Mouse (Mus musculus) heart, postnatal 0 days (tissue): Measurements from ENCODE around the gene Fam221a. TPM values are rescaled to one million over a fixed set of nuclear protein-coding genes. Genes with fewer than 3 reads are reported as not detected.
"Not testable (repeated sequence)": the region's sequence is repeated elsewhere in the genome, so short reads cannot be mapped to it uniquely, and the experiment has no call there.

Source experiments
- ATAC-seq: fragments of 200-750 bp; cut with Nextera tagmentation; 2 replicates; pipeline ENCODE4 v1.8.0; 2017; ENCODE audit warnings: low read depth, moderate number of reproducible peaks, moderate library complexity; ENCODE audit not compliant: insufficient read depth
- DNase-seq: peaks from one replicate; pipeline ENCODE4 v3.0.0-alpha.2; 2016; ENCODE audit warnings: low spot score
- H3K27ac ChIP-seq: fragments of 300-500 bp; sonication (generic); 2 replicates; pipeline ENCODE4 v1.5.1; 2014; ENCODE audit warnings: low read depth, mild to moderate bottlenecking
- H3K27me3 ChIP-seq: fragments of 300-500 bp; sonication (generic); 2 replicates; pipeline ENCODE4 v1.6.1; 2014; ENCODE audit warnings: low read length, mixed read lengths; ENCODE audit not compliant: control insufficient read depth, insufficient read depth
- H3K36me3 ChIP-seq: fragments of 300-500 bp; sonication (generic); replicated peaks from 2 replicates; pipeline ENCODE4 v1.6.1; 2014; ENCODE audit warnings: low read length, mixed read lengths; ENCODE audit not compliant: control insufficient read depth, insufficient read depth
- H3K4me1 ChIP-seq: fragments of 300-500 bp; sonication (generic); 2 replicates; pipeline ENCODE4 v1.6.1; 2014; ENCODE audit warnings: antibody characterized with exemption; ENCODE audit not compliant: control insufficient read depth, insufficient read depth
- H3K4me2 ChIP-seq: fragments of 300-500 bp; sonication (generic); 2 replicates; pipeline ENCODE4 v1.6.1; 2014; ENCODE audit warnings: low read depth, mild to moderate bottlenecking, low read length, moderate library complexity
- H3K4me3 ChIP-seq: fragments of 300-500 bp; sonication (generic); 2 replicates; pipeline ENCODE4 v1.5.1; 2014; ENCODE audit warnings: low read depth, low read length
- H3K9ac ChIP-seq: fragments of 300-500 bp; sonication (generic); replicated peaks from 2 replicates; pipeline ENCODE4 v1.6.1; 2014; ENCODE audit warnings: low read depth, low read length, mixed read lengths
- H3K9me3 ChIP-seq: fragments of 300-500 bp; sonication (generic); replicated peaks from 2 replicates; pipeline ENCODE4 v1.6.1; 2016; ENCODE audit warnings: low read length; ENCODE audit not compliant: control insufficient read depth
- CTCF ChIP-seq: IDR thresholded peaks from 2 replicates; pipeline ENCODE4 v1.5.1; 2016; ENCODE audit warnings: antibody characterized with exemption, control low read depth, low read depth
- EP300 ChIP-seq: IDR thresholded peaks from 2 replicates; pipeline ENCODE4 v1.6.1; 2016; ENCODE audit warnings: antibody characterized with exemption, low read depth
- WGBS: fragments of 180-500 bp; shearing (Covaris S2); extraction: QIAGEN DNeasy Blood & Tissue Kit; methylation state at CpG from one replicate; pipeline ENCODE4 v1.1.7; 2014; 5-methylcytosine and 5-hydroxymethylcytosine counted together
- polyA plus RNA-seq: library from polyadenylated mRNA; unstranded; fragments of >200 nt; fragmentation: Nextera tagmentation; extraction: Ambion mirVana; gene quantifications from 2 replicates; pipeline ENCODE4 v1.2.1, GENCODE M21; 2015
- total RNA-seq: library from RNA; depleted of rRNA; stranded (reverse); fragments of >200 nt; gene quantifications from 2 replicates; pipeline ENCODE4 v1.2.3, GENCODE M21; 2014; ENCODE audit warnings: low replicate concordance

The Fam221a gene
- total and polyA plus RNA-seq, 2 experiments from 2014 or later: 0.11 to 1.9 TPM

DNA sequence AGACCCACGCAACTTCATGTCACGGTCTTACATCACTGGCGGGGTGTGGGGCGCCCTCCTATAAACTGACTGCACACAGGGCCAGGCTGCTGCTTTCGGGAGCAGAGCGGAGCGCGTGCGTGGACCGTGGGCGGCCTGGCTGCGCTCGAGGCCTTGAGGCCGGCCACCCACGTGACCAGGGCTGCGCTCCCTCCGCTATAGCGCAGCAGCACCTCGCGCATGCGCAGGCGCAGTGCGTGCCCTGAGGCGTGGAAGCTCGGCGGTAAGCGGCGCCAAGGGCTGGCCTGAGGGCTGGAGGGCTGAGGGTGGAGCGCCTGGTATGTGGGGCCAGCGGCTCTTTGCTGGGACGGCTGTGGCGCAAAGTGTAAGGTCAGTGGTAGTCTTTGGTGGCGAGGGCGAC lies 27.8 kb downstream of the Fam221a start, which contains the start of gene Stk31:
Gene Stk31 (plus strand): TSS at position 289 of the 400 bp plus-strand sequence.
- no peak for ATAC-seq
- Histone ChIP-seq H3K4me2 (no peak within 1 kb of the TSS), H3K27ac (no peak within 1 kb of the TSS), H3K4me1 (no peaks in the 10 kb centered on the region), H3K27me3 (no peaks in the 10 kb centered on the region), H3K36me3 (no peaks in the 10 kb centered on the region), H3K9ac (no peak within 1 kb of the TSS), H3K4me3 (no peak within 1 kb of the TSS), H3K9me3 (no peaks in the 10 kb centered on the region)
- WGBS: 77% methylated on average over 34 of the region's 34 CpGs
- no peak for DNase-seq
- TF ChIP-seq EP300 (no peak), CTCF (no peak)

DNA sequence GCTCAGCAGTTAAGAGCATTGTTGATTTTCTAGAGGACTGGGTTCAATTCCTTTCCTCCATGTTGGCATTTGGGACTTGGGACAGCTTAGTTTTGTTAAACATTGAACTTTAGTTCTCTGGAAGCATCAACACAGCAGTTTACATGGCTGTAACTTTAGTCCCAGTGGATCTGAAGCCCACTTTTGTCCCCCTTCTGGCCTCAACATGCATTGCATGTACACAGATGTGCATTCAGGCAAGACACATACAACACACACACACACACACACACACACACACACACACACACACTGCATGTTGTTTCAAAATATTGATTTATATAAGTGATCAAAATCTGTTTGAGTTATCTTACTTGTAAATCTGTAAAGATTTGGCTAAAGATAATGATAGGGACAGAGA lies 29.9 kb downstream of the Fam221a start:
- Histone ChIP-seq H3K4me1 (no peaks in the 10 kb centered on the region), H3K36me3 (no peaks in the 10 kb centered on the region), H3K9me3 (no peaks in the 10 kb centered on the region), H3K27me3 (no peaks in the 10 kb centered on the region), H3K4me3 (no peak overlapping the region), H3K4me2 (no peak overlapping the region), H3K9ac (no peak overlapping the region), H3K27ac (no peak overlapping the region)
- peak; percentile 19 for DNase-seq
- TF ChIP-seq EP300: no peak
- peak; percentile 62 for TF ChIP-seq CTCF
- no peak for ATAC-seq

DNA sequence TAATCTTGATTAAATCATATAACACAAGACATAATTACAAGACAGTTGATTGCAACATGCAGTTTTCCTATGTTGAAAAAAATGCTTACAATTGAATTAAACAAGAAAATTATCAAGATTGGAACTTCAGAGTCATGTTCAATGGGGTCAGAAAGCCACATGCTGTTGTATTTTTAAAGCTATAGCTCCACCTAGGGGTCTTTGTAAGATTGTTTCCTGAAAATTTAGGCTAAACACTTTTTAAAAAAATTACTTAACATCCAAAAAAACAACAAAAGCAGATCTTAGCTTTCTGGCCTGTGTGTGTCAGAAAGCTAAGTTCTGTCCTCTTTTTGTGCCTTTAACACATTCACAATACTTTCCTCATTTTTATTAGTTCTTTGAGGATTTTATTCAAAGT lies 30.8 kb downstream of the Fam221a start:
- peak; percentile 42 for TF ChIP-seq CTCF
- TF ChIP-seq EP300: no peak

DNA sequence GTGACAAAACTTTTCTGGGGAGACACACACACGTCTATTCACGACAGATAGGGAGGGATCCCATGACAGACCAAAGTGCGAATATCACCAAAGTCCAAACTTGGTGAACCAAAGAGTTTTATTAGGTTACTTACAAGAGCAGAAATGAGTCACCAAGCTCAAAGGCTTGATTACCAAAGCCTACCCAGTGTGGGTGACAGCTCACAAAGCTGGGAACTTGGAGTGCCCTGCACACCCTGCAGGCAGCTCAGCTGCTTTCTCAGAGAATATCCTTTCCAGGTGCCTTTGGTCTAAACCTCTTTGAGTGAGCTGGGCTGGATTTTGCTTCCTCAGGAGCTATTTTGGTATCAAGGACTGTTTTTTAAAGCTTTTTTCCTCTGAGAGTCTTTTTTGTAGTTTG lies 43.3 kb downstream of the Fam221a start:
- Histone ChIP-seq H3K27ac (no peak overlapping the region), H3K27me3 (no peaks in the 10 kb centered on the region), H3K9ac (no peak overlapping the region), H3K4me2 (no peak overlapping the region), H3K4me3 (no peak overlapping the region), H3K9me3 (no peaks in the 10 kb centered on the region), H3K4me1 (no peaks in the 10 kb centered on the region), H3K36me3 (no peaks in the 10 kb centered on the region)
- DNase-seq (no peak), ATAC-seq (no peak)
- WGBS: 86% methylated on average over 3 of the region's 3 CpGs
- TF ChIP-seq CTCF (no peak), EP300 (no peak)

More for the DNA sequence above, 30.8 kb downstream of the Fam221a start:
- Histone ChIP-seq H3K9me3 (no peaks in the 10 kb centered on the region), H3K4me2 (no peak overlapping the region), H3K27ac (no peak overlapping the region), H3K27me3 (no peaks in the 10 kb centered on the region), H3K9ac (no peak overlapping the region), H3K4me3 (no peak overlapping the region), H3K36me3 (no peaks in the 10 kb centered on the region), H3K4me1 (no peaks in the 10 kb centered on the region)
- DNase-seq (peak; percentile 79), ATAC-seq (no peak)

DNA sequence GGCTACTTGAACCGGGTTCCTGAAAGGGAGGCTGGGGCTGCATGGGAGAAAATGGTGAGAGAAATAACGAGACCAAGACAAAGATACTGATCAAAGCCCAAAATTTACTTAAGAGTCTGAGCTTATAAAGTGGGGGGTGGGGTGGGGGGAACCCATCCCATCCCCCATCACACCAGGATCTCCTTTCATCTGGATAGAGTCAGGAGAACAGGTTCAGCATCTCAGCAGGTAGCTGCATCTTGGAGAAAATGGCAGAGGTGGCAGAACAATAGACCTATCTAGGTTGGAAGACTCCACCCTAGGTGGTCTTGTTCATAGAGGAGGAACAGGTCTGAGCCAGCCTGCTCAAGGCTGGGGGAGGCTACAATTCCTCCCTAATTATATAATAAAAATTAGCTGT lies 45.4 kb downstream of the Fam221a start:
- ATAC-seq, H3K4me1 ChIP-seq, H3K4me3 ChIP-seq, H3K9ac ChIP-seq, H3K9me3 ChIP-seq, H3K36me3 ChIP-seq, H3K4me2 ChIP-seq, H3K27me3 ChIP-seq, DNase-seq, H3K27ac ChIP-seq: not testable (repeated sequence)
- 59% methylated on average over 2 of the region's 2 CpGs for WGBS

DNA sequence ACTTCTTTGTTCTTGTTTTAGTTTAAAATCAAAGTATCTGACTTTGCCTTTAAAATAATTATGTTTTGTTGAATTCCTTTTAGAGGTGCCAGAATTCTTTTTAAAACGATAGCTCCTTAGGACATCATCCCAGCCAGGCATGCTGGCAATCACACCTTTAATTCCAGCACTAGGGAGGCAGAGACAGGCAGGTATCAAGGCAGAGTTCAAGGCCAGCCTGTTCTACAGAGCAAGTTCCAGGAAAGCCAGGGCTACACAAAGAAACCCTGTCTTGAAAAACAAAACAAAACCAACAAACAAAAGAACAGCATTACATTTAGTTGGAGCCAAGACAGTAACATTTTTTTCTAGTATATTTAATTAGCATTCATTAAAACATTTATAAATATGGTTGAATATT lies 48.4 kb downstream of the Fam221a start:
- no peaks in the 10 kb centered on the region for H3K36me3 ChIP-seq
- TF ChIP-seq CTCF: no peak
- TF ChIP-seq EP300: no peak
- H3K27ac ChIP-seq: no peak overlapping the region
- no peak overlapping the region for H3K4me3 ChIP-seq
- H3K4me2 ChIP-seq: no peak overlapping the region
- no peak for DNase-seq
- no peaks in the 10 kb centered on the region for H3K27me3 ChIP-seq
- no peak for ATAC-seq
- no peak overlapping the region for H3K9ac ChIP-seq
- no peaks in the 10 kb centered on the region for H3K4me1 ChIP-seq
- no peaks in the 10 kb centered on the region for H3K9me3 ChIP-seq
- WGBS: 64% methylated on average over 1 of the region's 1 CpGs
